In genomic region chr1:191153052-191153451, GRCm38 (mm10) we compare ENCODE assay signal across 8 mouse cellular contexts. TPM values are rescaled to one million over a fixed set of nuclear protein-coding genes. Genes with fewer than 3 reads are reported as not detected.
DNase-seq lines count a peak whose midpoint lies in the region; ATAC-seq lines count a peak whose summit lies in the region.

No protein-coding gene starts in this region.

- no peak overlapping the region for H3K4me3 ChIP-seq in embryonic facial prominence, embryonic 11.5 days (ENCODE audit: low read depth, low read length)
- H3K4me3 ChIP-seq in liver, embryonic 11.5 days (ENCODE audit: low read depth, low read length) = no peak overlapping the region

- no peak overlapping the region for H3K9ac ChIP-seq in embryonic facial prominence, embryonic 11.5 days (replicated peaks; ENCODE audit: low read length)
- H3K9ac ChIP-seq in liver, embryonic 11.5 days (ENCODE audit: low read depth, low read length) = no peak overlapping the region

- no peak overlapping the region for H3K4me2 ChIP-seq in embryonic facial prominence, embryonic 11.5 days (ENCODE audit: low read depth, low read length)
- no peak overlapping the region for H3K4me2 ChIP-seq in liver, embryonic 11.5 days

- H3K27me3 ChIP-seq in embryonic facial prominence, embryonic 11.5 days (ENCODE audit: control insufficient read depth, insufficient read depth, low read length) = no peaks in the 10 kb centered on the region
- H3K27me3 ChIP-seq in liver, embryonic 11.5 days (replicated peaks; ENCODE audit: control insufficient read depth, insufficient read depth, low read length) = no peaks in the 10 kb centered on the region

- H3K36me3 ChIP-seq in embryonic facial prominence, embryonic 11.5 days (replicated peaks; ENCODE audit: control insufficient read depth, insufficient read depth, low read depth, low read length) = no peaks in the 10 kb centered on the region
- no peaks in the 10 kb centered on the region for H3K36me3 ChIP-seq in liver, embryonic 11.5 days (ENCODE audit: control insufficient read depth, insufficient read depth, low read length)

- H3K4me1 ChIP-seq in embryonic facial prominence, embryonic 11.5 days (ENCODE audit: control insufficient read depth, insufficient read depth, low read length) = no peaks in the 10 kb centered on the region
- no peaks in the 10 kb centered on the region for H3K4me1 ChIP-seq in liver, embryonic 11.5 days (replicated peaks; ENCODE audit: control insufficient read depth, insufficient read depth, low read length)

- H3K27ac ChIP-seq in embryonic facial prominence, embryonic 11.5 days (replicated peaks; ENCODE audit: low read depth, low read length) = no peak overlapping the region
- no peak overlapping the region for H3K27ac ChIP-seq in liver, embryonic 11.5 days (ENCODE audit: low read depth, low read length)

- ATAC-seq in embryonic facial prominence, embryonic 11.5 days (replicated peaks; ENCODE audit: insufficient number of reproducible peaks, low FRiP score, low TSS enrichment, low read depth) = no peak
- ATAC-seq in liver, embryonic 11.5 days (replicated peaks; ENCODE audit: low FRiP score) = peak; percentile 60; the same call in 1 of the 2 replicates

- WGBS in embryonic facial prominence, embryonic 11.5 days = 15% methylated on average over 4 of the region's 4 CpGs
- 12% methylated on average over 4 of the region's 4 CpGs for WGBS in liver, embryonic 11.5 days

- H3K9me3 ChIP-seq in embryonic facial prominence, embryonic 11.5 days (replicated peaks; ENCODE audit: control insufficient read depth, low read length) = no peaks in the 10 kb centered on the region
- H3K9me3 ChIP-seq in liver, embryonic 11.5 days (ENCODE audit: control insufficient read depth, low read length) = peaks cover 3% of the 10 kb centered on the region; the same call in 1 of the 2 replicates

- DNase-seq in adrenal gland, adult 18-20 months (ENCODE audit: low spot score in 2 of 2) = peak; percentile 33 to 35
- DNase-seq in adrenal gland, adult 8-10 months = no peak
- DNase-seq in 3T3-L1 (ENCODE audit: low read depth, low spot score) = peak; percentile 49
- DNase-seq in adrenal gland, postnatal 36 days = peak; percentile 47 to 48
- DNase-seq in embryonic facial prominence, embryonic 11.5 days (ENCODE audit: low spot score) = peak; percentile 63
- DNase-seq in induced T-regulatory cell, adult 2 months (ENCODE audit: low read depth) = peak; percentile 73
- no peak for DNase-seq in liver, embryonic 11.5 days (ENCODE audit: low spot score)
- peak; percentile 66 for DNase-seq in retina, postnatal 1 day

RNA-seq across cellular contexts. Expression of gene Fam71a, which starts 11.6 kb away (rescaled TPM):
- total RNA-seq in adrenal gland, adult 18-20 months (2021) = not detected
- not detected for total RNA-seq in adrenal gland, adult 8-10 months (2022)
- not detected for total RNA-seq in adrenal gland, postnatal 36 days (2021)
- not detected in 2 replicates for polyA plus RNA-seq in embryonic facial prominence, embryonic 11.5 days (2014; fragmentation: Nextera tagmentation; extraction: Ambion mirVana)
- not detected in 2 replicates for polyA plus RNA-seq in liver, embryonic 11.5 days (2014; fragmentation: Nextera tagmentation; extraction: Ambion mirVana)

RNA-seq across cellular contexts. Expression of gene Batf3, which starts 55.4 kb away (rescaled TPM):
- total RNA-seq in adrenal gland, adult 18-20 months (2021) = 1 to 10 TPM; 1.5 to 9.7 TPM
- total RNA-seq in adrenal gland, adult 8-10 months (2022) = 1 to 10 TPM in 3 of 4 experiments, under 1 TPM in 1; 0.64 to 5.4 (median 2.5) TPM
- 1 to 10 TPM; 1.4 to 9.6 TPM for total RNA-seq in adrenal gland, postnatal 36 days (2021)
- 9.8 and 11.9 TPM in 2 replicates for polyA plus RNA-seq in embryonic facial prominence, embryonic 11.5 days (2014; fragmentation: Nextera tagmentation; extraction: Ambion mirVana)
- polyA plus RNA-seq in liver, embryonic 11.5 days (2014; fragmentation: Nextera tagmentation; extraction: Ambion mirVana) = 5.7 and 6.0 TPM in 2 replicates

Comparison
In these comparisons a context has a peak if more than half of its experiments do, and no peak if none do; other contexts are left out.
1. DNase-seq: peak in adrenal gland, adult 18-20 months (2 of 2), 3T3-L1 (single experiment), adrenal gland, postnatal 36 days (2 of 2), embryonic facial prominence, embryonic 11.5 days (single experiment), induced T-regulatory cell, adult 2 months (single experiment) and retina, postnatal 1 day (single experiment); none in adrenal gland, adult 8-10 months (single experiment) and liver, embryonic 11.5 days (single experiment).